Mouse (Mus musculus): ENCODE measurements around the gene Cpm. TPM values are rescaled to one million over a fixed set of nuclear protein-coding genes. Genes with fewer than 3 reads are reported as not detected.

The Cpm gene
- polyA plus RNA-seq, 1 experiment, result 6.6 TPM

DNA sequence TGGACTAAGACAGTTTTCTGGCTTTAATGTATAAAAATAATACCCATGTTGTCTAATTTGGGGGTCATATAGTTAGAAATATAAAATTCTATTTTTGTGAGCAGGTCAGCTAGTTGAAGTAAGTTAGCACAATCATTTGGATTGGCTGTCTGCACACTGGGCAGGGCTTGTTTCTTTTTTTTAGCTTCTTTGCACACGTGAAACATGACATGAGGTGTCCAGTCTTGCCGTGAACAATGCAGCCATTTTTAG lies 60.7 kb downstream of the Cpm start:
- Histone ChIP-seq H3K4me3 (ENCODE audit: insufficient read depth, low read length) (no peak overlapping the region), H3K4me1 (ENCODE audit: control insufficient read depth, insufficient read depth, low read length) (no peaks in the 10 kb centered on the region), H3K27ac (ENCODE audit: insufficient read depth, low read length) (no peak overlapping the region)
- TF ChIP-seq POLR2A (IDR thresholded peaks at IDR 0.05; ENCODE audit: extremely low read depth, insufficient read depth, low read length), result no peak
- TF ChIP-seq CTCF (IDR thresholded peaks at IDR 0.05; ENCODE audit: extremely low read depth, insufficient read depth, low read length), result no peak

DNA sequence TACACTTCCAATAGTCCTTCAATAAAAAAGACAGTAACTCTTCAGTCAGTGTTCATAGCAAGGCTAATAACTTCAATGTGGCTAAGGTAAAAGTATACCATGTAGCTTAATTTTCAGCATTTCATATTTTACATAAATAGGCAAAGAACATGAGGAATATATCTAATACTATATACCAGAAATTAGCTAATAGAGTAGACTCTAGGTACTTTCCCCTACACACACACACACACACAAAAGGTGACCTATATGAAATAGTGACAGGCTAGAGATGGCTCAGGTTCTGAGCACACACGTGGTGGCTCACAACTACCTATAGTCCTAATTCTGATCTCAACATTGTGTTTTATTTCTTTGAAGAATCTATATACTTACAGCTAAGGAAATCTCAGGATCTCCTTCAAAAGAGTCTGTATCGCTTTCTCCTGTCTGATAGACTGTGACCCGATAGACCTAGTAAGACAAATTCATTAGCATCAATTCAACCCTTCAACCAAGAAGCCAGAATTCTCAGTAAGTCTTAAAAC lies 61.5 kb downstream of the Cpm start:
- Histone ChIP-seq H3K4me3 (ENCODE audit: insufficient read depth, low read length) (no peak overlapping the region), H3K27ac (ENCODE audit: insufficient read depth, low read length) (no peak overlapping the region), H3K4me1 (ENCODE audit: control insufficient read depth, insufficient read depth, low read length) (no peaks in the 10 kb centered on the region)
- TF ChIP-seq POLR2A (IDR thresholded peaks at IDR 0.05; ENCODE audit: extremely low read depth, insufficient read depth, low read length), result no peak
- TF ChIP-seq CTCF (IDR thresholded peaks at IDR 0.05; ENCODE audit: extremely low read depth, insufficient read depth, low read length), result no peak

DNA sequence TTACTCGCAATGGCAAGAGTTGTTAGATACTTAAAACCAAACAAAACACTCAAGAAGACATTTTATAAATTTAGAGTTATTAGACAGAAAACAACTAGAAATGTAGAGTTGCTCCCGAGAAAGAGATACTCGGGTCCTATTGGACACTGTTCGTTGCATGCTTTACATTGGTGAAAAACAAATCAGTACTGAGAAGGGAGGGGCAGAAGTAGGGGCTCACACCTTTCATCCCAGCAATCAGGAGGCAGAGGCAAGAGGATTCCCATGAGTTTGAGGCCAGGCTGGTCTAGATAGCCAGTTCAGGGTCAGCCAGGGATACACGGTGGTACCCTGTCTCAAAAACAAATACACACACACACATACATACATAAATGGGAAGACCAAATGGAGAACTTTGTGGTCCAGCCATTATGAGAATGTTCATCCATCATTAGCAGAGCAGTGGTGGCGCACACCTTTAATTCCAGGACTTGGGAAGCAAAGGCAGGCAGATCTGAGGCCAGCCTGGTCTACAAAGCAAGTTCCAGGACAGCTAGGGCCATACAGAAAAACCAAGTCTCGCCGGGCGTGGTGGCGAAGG lies 62.2 kb downstream of the Cpm start:
- H3K4me3 ChIP-seq (ENCODE audit: insufficient read depth, low read length), result no peak overlapping the region
- no peak for TF ChIP-seq POLR2A (IDR thresholded peaks at IDR 0.05; ENCODE audit: extremely low read depth, insufficient read depth, low read length)
- no peak for TF ChIP-seq CTCF (IDR thresholded peaks at IDR 0.05; ENCODE audit: extremely low read depth, insufficient read depth, low read length)
- no peak overlapping the region for H3K27ac ChIP-seq (ENCODE audit: insufficient read depth, low read length)
- H3K4me1 ChIP-seq (ENCODE audit: control insufficient read depth, insufficient read depth, low read length), result no peaks in the 10 kb centered on the region

DNA sequence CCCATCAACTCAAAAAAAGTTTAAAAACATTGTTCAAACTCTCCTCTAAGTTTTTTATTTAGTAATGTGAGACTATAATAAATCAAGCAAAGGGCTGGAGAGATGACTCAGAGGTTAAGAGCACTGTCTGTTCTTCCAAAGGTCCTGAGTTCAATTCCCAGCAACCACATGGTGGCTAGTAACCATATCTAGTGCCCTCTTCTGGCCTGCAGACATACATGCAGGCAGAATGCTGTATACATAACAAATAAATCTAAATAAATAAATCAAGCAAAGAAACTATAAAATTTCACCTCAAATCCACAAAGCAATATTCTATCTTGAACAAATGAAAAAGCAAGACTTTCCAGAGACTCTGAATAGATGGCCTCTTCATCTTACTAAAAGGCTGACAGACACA lies 62.9 kb downstream of the Cpm start:
- no peak overlapping the region for H3K4me3 ChIP-seq (ENCODE audit: insufficient read depth, low read length)
- H3K4me1 ChIP-seq (ENCODE audit: control insufficient read depth, insufficient read depth, low read length), result no peaks in the 10 kb centered on the region
- H3K27ac ChIP-seq (ENCODE audit: insufficient read depth, low read length), result no peak overlapping the region
- TF ChIP-seq CTCF (IDR thresholded peaks at IDR 0.05; ENCODE audit: extremely low read depth, insufficient read depth, low read length), result no peak
- no peak for TF ChIP-seq POLR2A (IDR thresholded peaks at IDR 0.05; ENCODE audit: extremely low read depth, insufficient read depth, low read length)

DNA sequence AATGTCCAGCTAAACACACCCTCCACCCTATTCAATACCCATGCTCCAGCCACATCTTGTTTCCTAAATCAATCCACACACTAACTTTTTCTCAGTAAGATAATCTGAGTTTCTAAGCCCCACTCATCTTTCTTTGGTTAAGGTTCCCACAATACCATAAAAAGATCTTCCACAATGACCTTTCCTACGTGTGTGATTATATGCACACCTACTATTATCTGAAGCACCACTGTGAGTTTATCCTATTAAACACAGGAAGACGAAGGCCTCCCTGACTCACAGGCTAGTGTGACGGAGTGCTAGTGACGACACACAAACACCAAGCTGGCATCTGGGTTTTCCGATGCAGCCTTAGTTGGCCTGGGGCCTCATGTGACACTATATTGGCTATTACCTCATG lies 63.7 kb downstream of the Cpm start:
- Histone ChIP-seq H3K4me1 (ENCODE audit: control insufficient read depth, insufficient read depth, low read length) (no peaks in the 10 kb centered on the region), H3K4me3 (ENCODE audit: insufficient read depth, low read length) (no peak overlapping the region), H3K27ac (ENCODE audit: insufficient read depth, low read length) (no peak overlapping the region)
- TF ChIP-seq CTCF (IDR thresholded peaks at IDR 0.05; ENCODE audit: extremely low read depth, insufficient read depth, low read length), result no peak
- no peak for TF ChIP-seq POLR2A (IDR thresholded peaks at IDR 0.05; ENCODE audit: extremely low read depth, insufficient read depth, low read length)

DNA sequence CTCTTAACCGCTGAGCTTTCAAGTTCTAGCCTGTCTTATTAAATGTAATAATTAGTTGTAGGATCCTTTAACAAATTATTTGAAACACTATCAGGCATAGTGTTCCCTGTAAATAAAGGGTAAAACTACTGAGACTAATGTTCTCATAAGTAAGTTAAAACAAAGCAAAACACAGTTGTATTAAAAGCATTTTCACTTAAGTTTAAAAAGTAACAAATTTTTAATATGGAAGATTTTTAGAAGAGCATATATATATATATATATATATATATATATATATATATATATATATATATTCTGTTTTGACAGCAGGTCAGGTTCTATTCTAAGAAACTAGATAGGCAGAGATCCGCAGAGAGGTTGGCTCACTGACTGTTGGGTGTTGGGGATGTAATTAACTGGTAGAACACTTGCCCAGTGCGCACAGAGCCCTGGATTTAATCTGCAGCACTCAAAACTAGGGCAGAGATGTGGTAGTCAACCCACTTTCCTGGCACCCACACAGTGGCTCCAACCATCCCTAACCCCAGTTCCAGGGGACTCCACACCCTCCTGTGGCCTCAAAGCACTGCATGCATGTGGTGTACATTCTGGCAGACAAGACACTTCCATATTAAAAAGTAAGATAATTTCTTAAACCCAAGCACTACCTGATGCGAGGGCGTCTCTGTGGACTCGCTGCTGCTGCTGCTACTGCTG lies 65.1 kb downstream of the Cpm start:
- no peak overlapping the region for H3K27ac ChIP-seq (ENCODE audit: insufficient read depth, low read length)
- no peak for TF ChIP-seq CTCF (IDR thresholded peaks at IDR 0.05; ENCODE audit: extremely low read depth, insufficient read depth, low read length)
- TF ChIP-seq POLR2A (IDR thresholded peaks at IDR 0.05; ENCODE audit: extremely low read depth, insufficient read depth, low read length), result no peak
- H3K4me3 ChIP-seq (ENCODE audit: insufficient read depth, low read length), result no peak overlapping the region

DNA sequence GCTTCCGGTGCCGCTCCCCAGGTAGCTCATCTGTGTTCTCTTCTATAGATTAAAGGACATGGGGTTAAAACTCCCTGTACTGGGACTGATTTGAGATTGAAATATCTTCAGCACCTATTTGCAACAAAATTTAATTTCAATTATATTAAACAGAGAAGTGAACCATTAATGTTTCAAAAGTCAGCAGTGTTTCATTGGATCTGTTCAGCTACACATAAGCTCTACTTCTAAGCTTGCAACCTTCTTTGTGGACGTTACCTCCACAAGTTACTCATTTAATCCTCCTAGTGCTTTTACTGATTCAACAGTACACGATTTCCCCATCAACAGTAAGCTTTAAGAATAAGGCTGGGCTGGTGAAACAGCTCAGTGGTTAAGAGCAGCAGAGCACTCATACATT lies 65.7 kb downstream of the Cpm start:
- Histone ChIP-seq H3K4me1 (ENCODE audit: control insufficient read depth, insufficient read depth, low read length) (no peaks in the 10 kb centered on the region), H3K27ac (ENCODE audit: insufficient read depth, low read length) (no peak overlapping the region), H3K4me3 (ENCODE audit: insufficient read depth, low read length) (no peak overlapping the region)
- TF ChIP-seq CTCF (IDR thresholded peaks at IDR 0.05; ENCODE audit: extremely low read depth, insufficient read depth, low read length) (no peak), POLR2A (IDR thresholded peaks at IDR 0.05; ENCODE audit: extremely low read depth, insufficient read depth, low read length) (no peak)

More for the DNA sequence above, 65.1 kb downstream of the Cpm start:
- H3K4me1 ChIP-seq (ENCODE audit: control insufficient read depth, insufficient read depth, low read length), result no peaks in the 10 kb centered on the region

DNA sequence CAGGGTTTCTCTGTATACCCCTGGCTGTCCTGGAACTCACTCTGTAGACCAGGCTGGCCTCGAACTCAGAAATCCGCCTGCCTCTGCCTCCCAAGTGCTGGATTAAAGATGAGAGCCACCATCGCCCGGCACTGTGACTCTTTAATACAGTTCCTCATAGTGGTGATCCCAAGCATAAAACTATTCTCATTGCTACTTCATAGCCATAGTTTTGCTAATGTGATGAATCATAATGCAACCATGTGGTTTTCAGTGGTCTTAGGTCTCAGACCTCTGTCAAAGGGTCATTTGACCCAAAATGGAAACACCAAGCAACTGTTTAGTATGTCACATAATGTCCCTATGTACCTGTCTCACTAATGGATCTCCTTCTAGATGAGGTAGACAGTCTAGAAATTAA lies 66.3 kb downstream of the Cpm start:
- no peak overlapping the region for H3K27ac ChIP-seq (ENCODE audit: insufficient read depth, low read length)
- no peaks in the 10 kb centered on the region for H3K4me1 ChIP-seq (ENCODE audit: control insufficient read depth, insufficient read depth, low read length)
- H3K4me3 ChIP-seq (ENCODE audit: insufficient read depth, low read length), result no peak overlapping the region
- no peak for TF ChIP-seq POLR2A (IDR thresholded peaks at IDR 0.05; ENCODE audit: extremely low read depth, insufficient read depth, low read length)
- TF ChIP-seq CTCF (IDR thresholded peaks at IDR 0.05; ENCODE audit: extremely low read depth, insufficient read depth, low read length), result no peak

DNA sequence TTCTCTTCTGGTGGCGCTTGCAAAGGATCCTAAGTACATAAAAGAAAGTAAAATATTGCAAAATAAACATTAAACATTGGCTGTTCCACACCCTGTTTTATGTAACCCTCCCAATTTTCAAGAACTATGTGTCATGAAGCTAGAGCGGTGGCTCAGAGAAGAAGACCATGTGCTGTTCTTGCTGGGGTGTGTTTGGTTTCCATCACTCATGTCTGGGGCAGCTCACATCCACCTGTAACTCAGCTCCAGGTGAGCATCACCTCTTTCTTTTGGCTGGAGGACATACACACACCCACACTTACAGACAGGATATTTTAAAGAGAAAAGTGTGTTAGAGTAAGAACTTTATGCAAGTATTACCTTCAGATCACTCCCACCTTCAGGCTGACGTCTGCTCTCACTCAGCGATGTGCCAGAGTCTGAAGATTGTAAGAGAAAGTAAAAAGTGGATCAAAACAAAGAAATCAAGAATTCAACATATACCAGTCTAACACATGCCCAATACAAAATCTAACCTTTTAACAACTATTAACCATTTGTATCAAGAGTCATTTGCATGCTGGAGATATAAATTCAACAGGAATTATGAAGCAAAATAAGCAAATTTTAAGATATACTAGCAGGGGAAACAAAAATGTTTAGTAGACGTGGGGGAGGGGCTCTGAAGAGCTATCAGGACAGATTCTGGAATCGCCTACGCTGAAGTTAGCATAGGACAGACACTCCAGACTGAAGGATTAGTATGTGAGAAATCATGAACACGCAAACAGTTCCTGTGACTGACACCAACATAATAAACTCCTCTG lies 66.9 kb downstream of the Cpm start:
- Histone ChIP-seq H3K27ac (ENCODE audit: insufficient read depth, low read length) (no peak overlapping the region), H3K4me3 (ENCODE audit: insufficient read depth, low read length) (no peak overlapping the region), H3K4me1 (ENCODE audit: control insufficient read depth, insufficient read depth, low read length) (no peaks in the 10 kb centered on the region)
- TF ChIP-seq CTCF (IDR thresholded peaks at IDR 0.05; ENCODE audit: extremely low read depth, insufficient read depth, low read length) (no peak), POLR2A (IDR thresholded peaks at IDR 0.05; ENCODE audit: extremely low read depth, insufficient read depth, low read length) (no peak)
